Mouse (Mus musculus) stomach, postnatal 0 days (tissue): ENCODE measurements at regions not wholly inside any gene's neighbourhood (a gene's known extent, or its start where the extent isn't known, plus 50 kb on each side); places are given as distances from the start of the nearest gene placed in this dataset.

Experiments
- ATAC-seq: fragments of 200-750 bp; cut with Nextera tagmentation; 2 replicates; pipeline ENCODE4 v1.8.0; 2017; ENCODE audit not compliant: low FRiP score, low TSS enrichment
- DNase-seq: peaks from one replicate; pipeline ENCODE4 v3.0.0-alpha.2; 2016; ENCODE audit warnings: low spot score
- H3K27ac ChIP-seq: fragments of 300-500 bp; sonication (generic); replicated peaks from 2 replicates; pipeline ENCODE4 v1.5.1; 2014; ENCODE audit warnings: mild to moderate bottlenecking, control low read depth
- H3K27me3 ChIP-seq: fragments of 300-500 bp; sonication (generic); 2 replicates; pipeline ENCODE4 v1.6.1; 2014; ENCODE audit warnings: low read length; ENCODE audit not compliant: control insufficient read depth, insufficient read depth
- H3K36me3 ChIP-seq: fragments of 300-500 bp; sonication (generic); 2 replicates; pipeline ENCODE4 v1.6.1; 2014; ENCODE audit warnings: low read length, mixed read lengths; ENCODE audit not compliant: control insufficient read depth, insufficient read depth
- H3K4me1 ChIP-seq: fragments of 300-500 bp; sonication (generic); replicated peaks from 2 replicates; pipeline ENCODE4 v1.6.1; 2014; ENCODE audit warnings: antibody characterized with exemption; ENCODE audit not compliant: control insufficient read depth, insufficient read depth
- H3K4me2 ChIP-seq: fragments of 300-500 bp; sonication (generic); replicated peaks from 2 replicates; pipeline ENCODE4 v1.6.1; 2014; ENCODE audit warnings: low read depth, mild to moderate bottlenecking, control low read depth, moderate library complexity
- H3K4me3 ChIP-seq: fragments of 300-500 bp; sonication (generic); 2 replicates; pipeline ENCODE4 v1.5.1; 2014; ENCODE audit warnings: low read depth, low read length, control low read depth
- H3K9ac ChIP-seq: fragments of 300-500 bp; sonication (generic); 2 replicates; pipeline ENCODE4 v1.6.1; 2014; ENCODE audit warnings: mild to moderate bottlenecking, low read length, control low read depth, mixed read lengths
- H3K9me3 ChIP-seq: fragments of 300-500 bp; sonication (generic); 2 replicates; pipeline ENCODE4 v1.6.1; 2016; ENCODE audit warnings: low read length; ENCODE audit not compliant: control insufficient read depth
- CTCF ChIP-seq: IDR thresholded peaks from 2 replicates; pipeline ENCODE4 v1.5.1; 2016; ENCODE audit warnings: antibody characterized with exemption, low read depth, mild to moderate bottlenecking, moderate library complexity
- EP300 ChIP-seq: optimal IDR thresholded peaks from 2 replicates; pipeline ENCODE3; 2016; ENCODE audit warnings: antibody characterized with exemption
- WGBS: fragments of 180-500 bp; shearing (Covaris S2); extraction: QIAGEN DNeasy Blood & Tissue Kit; methylation state at CpG from one replicate; pipeline ENCODE4 v1.1.7; 2014; 5-methylcytosine and 5-hydroxymethylcytosine counted together

- ATAC-seq (no peak), DNase-seq (no peak)
- WGBS = 55% methylated on average over 3 of the region's 3 CpGs
- Histone ChIP-seq H3K27ac (no peak overlapping the region), H3K27me3 (no peaks in the 10 kb centered on the region), H3K9me3 (no peaks in the 10 kb centered on the region), H3K36me3 (no peaks in the 10 kb centered on the region), H3K9ac (no peak overlapping the region), H3K4me2 (no peak overlapping the region), H3K4me3 (no peak overlapping the region), H3K4me1 (no peaks in the 10 kb centered on the region)
- TF ChIP-seq CTCF = no peak
- no peak for TF ChIP-seq EP300
Measured at GRCm38 (mm10) chr1:121842381-121843075, 274.7 kb upstream of the Ddx18 start.

DNA sequence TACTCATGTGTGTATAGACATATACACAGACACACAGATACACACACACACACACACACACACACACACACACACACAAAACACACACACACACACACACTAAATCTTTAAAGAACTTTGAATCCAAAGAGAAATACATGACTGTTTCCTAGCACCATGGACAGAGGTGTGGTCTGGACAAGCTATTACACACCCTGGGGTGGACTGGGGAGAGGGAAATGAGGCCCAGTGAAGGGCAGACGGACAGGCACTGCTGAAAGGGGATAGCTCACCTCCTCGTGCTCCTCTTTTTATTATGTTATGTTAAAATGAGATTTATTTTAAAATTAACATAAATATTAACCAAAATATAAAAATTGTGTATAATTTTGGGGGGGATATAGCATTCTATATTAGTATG lies 265.8 kb upstream of the Ddx18 start:
- 23% methylated on average over 2 of the region's 2 CpGs for WGBS
- TF ChIP-seq EP300 (no peak), CTCF (no peak)
- Histone ChIP-seq H3K9ac (no peak overlapping the region), H3K4me3 (no peak overlapping the region), H3K27ac (no peak overlapping the region), H3K36me3 (no peaks in the 10 kb centered on the region), H3K4me2 (no peak overlapping the region), H3K4me1 (no peaks in the 10 kb centered on the region), H3K9me3 (no peaks in the 10 kb centered on the region), H3K27me3 (no peaks in the 10 kb centered on the region)
- DNase-seq = no peak
- ATAC-seq = no peak

DNA sequence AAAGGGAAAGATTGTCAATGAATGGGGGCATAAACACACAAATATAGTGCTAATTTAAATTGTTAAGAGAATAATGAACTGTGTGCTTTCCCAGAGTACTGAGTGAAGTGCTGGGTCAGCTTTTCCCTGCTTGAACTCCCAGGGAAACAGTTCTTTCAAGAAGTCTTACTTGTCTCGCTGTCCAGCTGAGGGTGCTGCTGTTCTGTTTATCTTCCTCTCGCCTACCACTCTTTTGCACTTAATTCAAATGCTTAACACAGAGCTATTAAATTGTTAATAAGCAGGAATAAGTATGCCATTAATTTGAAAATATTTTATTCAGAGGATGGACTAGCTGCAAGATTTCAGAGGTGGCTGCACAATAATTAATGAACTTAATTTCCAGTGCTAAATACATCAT lies 262.5 kb upstream of the Ddx18 start:
- Histone ChIP-seq H3K9me3 (no peaks in the 10 kb centered on the region), H3K36me3 (no peaks in the 10 kb centered on the region), H3K9ac (no peak overlapping the region), H3K4me3 (no peak overlapping the region), H3K4me1 (no peaks in the 10 kb centered on the region), H3K27me3 (no peaks in the 10 kb centered on the region), H3K27ac (no peak overlapping the region), H3K4me2 (no peak overlapping the region)
- no peak for TF ChIP-seq CTCF
- 50% methylated on average over 2 of the region's 2 CpGs for WGBS
- ATAC-seq = no peak
- DNase-seq = no peak

GRCm38 (mm10) chr1:121822950-121823349 lies 255.2 kb upstream of the Ddx18 start:
- Histone ChIP-seq H3K27ac (no peak overlapping the region), H3K9ac (no peak overlapping the region), H3K4me1 (no peaks in the 10 kb centered on the region), H3K4me3 (no peak overlapping the region), H3K9me3 (no peaks in the 10 kb centered on the region), H3K4me2 (no peak overlapping the region), H3K36me3 (no peaks in the 10 kb centered on the region), H3K27me3 (no peaks in the 10 kb centered on the region)
- DNase-seq (no peak), ATAC-seq (no peak)
- 77% methylated on average over 4 of the region's 4 CpGs for WGBS
- TF ChIP-seq EP300 (no peak), CTCF (no peak)

GRCm38 (mm10) chr1:121803338-121803737 lies 235.5 kb upstream of the Ddx18 start:
- Histone ChIP-seq H3K9me3 (no peaks in the 10 kb centered on the region), H3K27ac (no peak overlapping the region), H3K36me3 (no peaks in the 10 kb centered on the region), H3K4me1 (no peaks in the 10 kb centered on the region), H3K4me2 (no peak overlapping the region), H3K27me3 (no peaks in the 10 kb centered on the region), H3K9ac (no peak overlapping the region), H3K4me3 (no peak overlapping the region)
- ATAC-seq (no peak), DNase-seq (no peak)
- 61% methylated on average over 2 of the region's 2 CpGs for WGBS
- TF ChIP-seq CTCF (0 out of 2 replicates have a peak, but pooled peaks have one; percentile 19), EP300 (no peak)

DNA sequence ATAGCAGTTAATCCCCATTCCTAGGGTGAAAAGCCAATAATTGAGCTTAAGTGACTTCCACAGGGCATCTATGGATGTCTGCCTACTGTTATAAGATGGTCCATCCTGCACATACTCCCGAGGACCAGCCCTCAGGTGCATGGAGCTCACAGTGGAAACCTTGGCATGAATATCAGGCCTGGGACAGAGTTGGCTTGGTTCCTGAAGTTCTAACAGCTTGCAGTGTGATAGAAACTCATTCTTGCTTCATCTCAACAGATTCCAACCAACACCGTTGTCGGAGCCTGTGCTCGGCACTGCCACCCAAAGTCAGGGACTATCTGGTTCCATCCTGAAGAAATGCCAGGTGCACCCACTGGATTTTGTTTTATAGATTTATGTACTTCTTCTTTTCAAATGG lies 234.7 kb upstream of the Ddx18 start:
- 72% methylated on average over 4 of the region's 4 CpGs for WGBS
- H3K4me3 ChIP-seq = no peak overlapping the region
- no peaks in the 10 kb centered on the region for H3K4me1 ChIP-seq
- DNase-seq (no peak), ATAC-seq (no peak)
- no peaks in the 10 kb centered on the region for H3K27me3 ChIP-seq
- no peak overlapping the region for H3K9ac ChIP-seq
- H3K9me3 ChIP-seq = no peaks in the 10 kb centered on the region
- H3K4me2 ChIP-seq = no peak overlapping the region
- no peaks in the 10 kb centered on the region for H3K36me3 ChIP-seq
- TF ChIP-seq CTCF (no peak), EP300 (no peak)
- H3K27ac ChIP-seq = no peak overlapping the region
